Mouse (Mus musculus) MEL (cell line): ENCODE measurements around the gene Gm10300.

Experiments
- CHD2 ChIP-seq: IDR thresholded peaks from 2 replicates; pipeline ENCODE4 v1.6.1; 2011; ENCODE audit warnings: low read length, improper control_type of control experiment
- CTCF ChIP-seq, 3 experiments: IDR thresholded peaks in 2 of 3; conservative IDR thresholded peaks in 1 of 3; 2 replicates each; pipeline ENCODE4 v1.5.1; 2011 to 2012; ENCODE audit warnings: low read length in 3 of 3, low read depth in 2 of 3, mild to moderate bottlenecking in 2 of 3, improper control_type of control experiment in 1 of 3, inconsistent platforms in 1 of 3, mixed read lengths in 1 of 3, moderate library complexity in 1 of 3; ENCODE audit not compliant: control insufficient read depth in 1 of 3, insufficient read depth in 1 of 3, poor library complexity in 1 of 3, severe bottlenecking in 1 of 3
- ELF1 ChIP-seq: IDR thresholded peaks from 2 replicates; pipeline ENCODE4 v1.6.1; 2014; ENCODE audit warnings: low read depth, mild to moderate bottlenecking, inconsistent platforms, low read length, improper control_type of control experiment, moderate library complexity
- EP300 ChIP-seq, 2 experiments: IDR thresholded peaks; 2 replicates each; pipeline ENCODE4 v1.6.1; 2011; ENCODE audit warnings: improper control_type of control experiment in 2 of 2, low read length in 2 of 2, low read depth in 1 of 2, mild to moderate bottlenecking in 1 of 2
- JUND ChIP-seq: IDR thresholded peaks from 2 replicates; pipeline ENCODE4 v1.6.1; 2011; ENCODE audit warnings: low read depth, mild to moderate bottlenecking, improper control_type of control experiment, low read length
- MAX ChIP-seq: IDR thresholded peaks from 2 replicates; pipeline ENCODE4 v1.6.1; 2011; ENCODE audit warnings: low read length, improper control_type of control experiment
- MEF2A ChIP-seq: IDR thresholded peaks from 2 replicates; pipeline ENCODE4 v1.6.1; 2014; ENCODE audit warnings: low read depth, mild to moderate bottlenecking, inconsistent platforms, low read length, improper control_type of control experiment; ENCODE audit not compliant: poor library complexity, insufficient replicate concordance, severe bottlenecking; ENCODE audit errors: extremely low read depth
- MXI1 ChIP-seq: IDR thresholded peaks from 2 replicates; pipeline ENCODE4 v1.6.1; 2011; ENCODE audit warnings: mild to moderate bottlenecking, low read depth, low read length, improper control_type of control experiment
- POLR2A ChIP-seq, 2 experiments: IDR thresholded peaks; 2 replicates each; pipeline ENCODE4 v1.6.1; 2011 to 2012; ENCODE audit warnings: low read length in 2 of 2, mild to moderate bottlenecking in 2 of 2, control low read depth in 1 of 2, improper control_type of control experiment in 1 of 2, low read depth in 1 of 2, moderate library complexity in 1 of 2; ENCODE audit not compliant: control insufficient read depth in 1 of 2, insufficient read depth in 1 of 2, poor library complexity in 1 of 2
- POLR2AphosphoS2 ChIP-seq: IDR thresholded peaks from 2 replicates; pipeline ENCODE4 v1.6.1; 2011; ENCODE audit warnings: low read length, improper control_type of control experiment
- RAD21 ChIP-seq: IDR thresholded peaks from 2 replicates; pipeline ENCODE4 v1.6.1; 2011; ENCODE audit warnings: mild to moderate bottlenecking, low read depth, low read length, improper control_type of control experiment
- TAL1 ChIP-seq: IDR thresholded peaks from 2 replicates; pipeline ENCODE4 v1.6.1; 2012; ENCODE audit warnings: mild to moderate bottlenecking, inconsistent platforms, low read length, moderate library complexity, mixed read lengths
- TBP ChIP-seq: IDR thresholded peaks from 2 replicates; pipeline ENCODE4 v1.8.0; 2011; ENCODE audit warnings: low read depth, low read length, improper control_type of control experiment

GRCm38 (mm10) chr4:132074077-132074932 lies at the start of gene Gm10300:
- no peak for TF ChIP-seq CTCF (IDR thresholded peaks at IDR 0.05 in 2 of 3, conservative IDR thresholded peaks at IDR 0.05 in 1 of 3; ENCODE audit: control insufficient read depth in 1 of 3, insufficient read depth in 1 of 3, low read depth in 2 of 3, low read length in 3 of 3, poor library complexity in 1 of 3, severe bottlenecking in 1 of 3)
- no peak; a peak in 1 of 4 replicates for TF ChIP-seq POLR2A (IDR thresholded peaks at IDR 0.05; ENCODE audit: control insufficient read depth in 1 of 2, insufficient read depth in 1 of 2, low read depth in 1 of 2, low read length in 2 of 2, poor library complexity in 1 of 2)
- TF ChIP-seq MAX: peak; percentile 13; the same call in 1 of the 2 replicates
- TF ChIP-seq MEF2A: no peak
- no peak for TF ChIP-seq RAD21
- no peak for TF ChIP-seq EP300 (IDR thresholded peaks at IDR 0.05; ENCODE audit: low read depth in 1 of 2, low read length in 2 of 2)
- no peak for TF ChIP-seq ELF1
- no peak for TF ChIP-seq POLR2AphosphoS2
- TF ChIP-seq MXI1: no peak; the same call in 1 of the 2 replicates
- no peak for TF ChIP-seq JUND
- no peak for TF ChIP-seq TAL1
- no peak for TF ChIP-seq CHD2
- TF ChIP-seq TBP: no peak
